Mouse (Mus musculus): Measurements from ENCODE around the gene Anxa9. TPM values are rescaled to one million over a fixed set of nuclear protein-coding genes. Genes with fewer than 3 reads are reported as not detected.
"Not testable (repeated sequence)": the region's sequence is repeated elsewhere in the genome, so short reads cannot be mapped to it uniquely, and the experiment has no call there.

The Anxa9 gene
- polyA plus RNA-seq (2012; fragmentation: generic; extraction: Trizol), result 1.5 TPM

DNA sequence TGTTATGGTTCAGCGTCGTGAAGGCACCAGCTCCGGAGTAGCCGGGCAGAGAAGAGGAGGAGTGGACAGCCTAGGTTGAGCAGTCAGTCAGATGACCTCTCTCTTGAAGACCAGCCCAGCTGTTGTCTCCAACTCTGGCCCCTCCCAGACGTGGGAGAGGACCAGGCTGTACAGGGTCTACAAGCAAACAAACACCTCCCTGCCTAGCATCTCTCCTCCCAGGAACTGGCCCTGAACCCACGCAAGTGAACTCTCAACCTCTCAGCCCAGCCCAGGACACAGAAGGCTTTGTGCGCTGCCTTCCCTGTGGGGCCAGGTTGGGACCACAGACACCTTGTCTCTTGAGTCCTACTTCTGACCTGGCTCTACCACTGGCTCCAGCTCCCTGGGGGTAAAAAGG, at the start of gene Anxa9:
TSS of gene Anxa9 (minus strand) at position 77 of the 400 bp plus-strand sequence.
- TF ChIP-seq MYOG (IDR thresholded peaks at IDR 0.05; ENCODE audit: control insufficient read depth in 1 of 3, insufficient read depth in 1 of 3, insufficient read length in 2 of 3, low read depth in 2 of 3), result peak in 1 of 3 experiments; percentile 27
- TF ChIP-seq REST (IDR thresholded peaks at IDR 0.05; ENCODE audit: insufficient read depth, insufficient read length), result no peak
- no peak within 1 kb of the TSS for H3ac ChIP-seq (ENCODE audit: control insufficient read depth, insufficient read length)
- no peaks in the 10 kb centered on the region for H3K79me2 ChIP-seq (ENCODE audit: control insufficient read depth, insufficient read depth)
- no peaks in the 10 kb centered on the region for H3K27me3 ChIP-seq (ENCODE audit: control insufficient read depth, insufficient read depth, insufficient read length)
- H3K36me3 ChIP-seq (ENCODE audit: control insufficient read depth, insufficient read depth), result no peaks in the 10 kb centered on the region
- no peak within 1 kb of the TSS for H3K4me2 ChIP-seq (ENCODE audit: low read depth)
- H3K4me3 ChIP-seq, result no peak within 1 kb of the TSS

- Histone ChIP-seq H3K79me2 (ENCODE audit: control insufficient read depth, insufficient read depth) (peaks cover 14% of the 10 kb centered on the region), H3K4me3 (peak overlapping the region; percentile 33), H3K4me2 (ENCODE audit: low read depth) (peak overlapping the region; percentile 30), H3K36me3 (ENCODE audit: control insufficient read depth, insufficient read depth) (peaks cover 10% of the 10 kb centered on the region)
- H3K27me3 ChIP-seq (ENCODE audit: control insufficient read depth, insufficient read depth, insufficient read length); H3ac ChIP-seq (ENCODE audit: control insufficient read depth, insufficient read length): not testable (repeated sequence)
Measured at GRCm38 (mm10) chr3:95355911-95356544, 49.1 kb upstream of the Anxa9 start.

DNA sequence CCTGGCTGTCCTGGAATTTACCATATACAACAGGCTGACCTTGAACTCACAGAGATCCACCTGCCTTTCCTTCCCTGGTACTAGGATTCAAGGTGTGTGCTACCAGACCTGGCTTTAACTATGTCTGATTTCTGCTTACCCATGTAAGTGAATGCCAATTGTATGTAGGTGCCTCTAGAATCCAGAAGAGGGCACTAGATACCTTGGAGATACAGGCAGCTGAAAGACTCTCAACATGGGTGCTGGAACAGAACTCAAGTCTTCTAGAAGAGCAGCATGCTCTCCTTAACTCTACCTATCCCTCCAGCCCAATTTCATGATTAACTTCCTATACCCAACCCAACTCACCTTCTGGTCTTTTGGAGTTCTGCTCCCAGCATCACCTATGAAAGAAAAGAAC, 42.5 kb upstream of the Anxa9 start:
- Histone ChIP-seq H3K4me2 (ENCODE audit: low read depth) (no peak overlapping the region), H3ac (ENCODE audit: control insufficient read depth, insufficient read length) (no peak overlapping the region), H3K27me3 (ENCODE audit: control insufficient read depth, insufficient read depth, insufficient read length) (no peaks in the 10 kb centered on the region), H3K79me2 (ENCODE audit: control insufficient read depth, insufficient read depth) (peaks cover 5% of the 10 kb centered on the region), H3K36me3 (ENCODE audit: control insufficient read depth, insufficient read depth) (peaks cover 62% of the 10 kb centered on the region), H3K4me3 (no peak overlapping the region)
- TF ChIP-seq TCF3 (IDR thresholded peaks at IDR 0.05; ENCODE audit: insufficient read length, low read depth) (no peak), CEBPB (IDR thresholded peaks at IDR 0.05; ENCODE audit: insufficient read depth, poor library complexity, severe bottlenecking) (no peak), REST (IDR thresholded peaks at IDR 0.05; ENCODE audit: insufficient read depth, insufficient read length) (no peak), MYOG (IDR thresholded peaks at IDR 0.05; ENCODE audit: control insufficient read depth in 1 of 3, insufficient read depth in 1 of 3, insufficient read length in 2 of 3, low read depth in 2 of 3) (no peak), MAX (IDR thresholded peaks at IDR 0.05; ENCODE audit: low read depth) (no peak), SRF (IDR thresholded peaks at IDR 0.05; ENCODE audit: control insufficient read depth, insufficient read length, low read depth) (no peak), TCF12 (IDR thresholded peaks at IDR 0.05; ENCODE audit: insufficient read depth, poor library complexity, severe bottlenecking) (no peak), POLR2A (IDR thresholded peaks at IDR 0.05; ENCODE audit: insufficient read length, low read depth) (no peak)

GRCm38 (mm10) chr3:95348343-95348742, 41.4 kb upstream of the Anxa9 start:
- H3K4me2 ChIP-seq (ENCODE audit: low read depth); H3K27me3 ChIP-seq (ENCODE audit: control insufficient read depth, insufficient read depth, insufficient read length); H3K4me3 ChIP-seq; H3K79me2 ChIP-seq (ENCODE audit: control insufficient read depth, insufficient read depth); H3ac ChIP-seq (ENCODE audit: control insufficient read depth, insufficient read length): not testable (repeated sequence)
- peaks cover 66% of the 10 kb centered on the region for H3K36me3 ChIP-seq (ENCODE audit: control insufficient read depth, insufficient read depth)

GRCm38 (mm10) chr3:95346454-95346853, 39.5 kb upstream of the Anxa9 start:
- H3K79me2 ChIP-seq (ENCODE audit: control insufficient read depth, insufficient read depth), result no peaks in the 10 kb centered on the region
- TF ChIP-seq USF1 (IDR thresholded peaks at IDR 0.05; ENCODE audit: low read depth), result no peak
- no peak for TF ChIP-seq TCF12 (IDR thresholded peaks at IDR 0.05; ENCODE audit: insufficient read depth, poor library complexity, severe bottlenecking)
- TF ChIP-seq TCF3 (IDR thresholded peaks at IDR 0.05; ENCODE audit: insufficient read length, low read depth), result no peak
- no peak for TF ChIP-seq MAX (IDR thresholded peaks at IDR 0.05; ENCODE audit: low read depth)
- TF ChIP-seq E2F4 (IDR thresholded peaks at IDR 0.05; ENCODE audit: insufficient read depth), result no peak
- no peak for TF ChIP-seq REST (IDR thresholded peaks at IDR 0.05; ENCODE audit: insufficient read depth, insufficient read length)
- TF ChIP-seq MYOG (IDR thresholded peaks at IDR 0.05; ENCODE audit: control insufficient read depth in 1 of 3, insufficient read depth in 1 of 3, insufficient read length in 2 of 3, low read depth in 2 of 3), result no peak
- no peak for TF ChIP-seq SRF (IDR thresholded peaks at IDR 0.05; ENCODE audit: control insufficient read depth, insufficient read length, low read depth)
- TF ChIP-seq CEBPB (IDR thresholded peaks at IDR 0.05; ENCODE audit: insufficient read depth, poor library complexity, severe bottlenecking), result no peak
- no peaks in the 10 kb centered on the region for H3K27me3 ChIP-seq (ENCODE audit: control insufficient read depth, insufficient read depth, insufficient read length)
- H3K4me2 ChIP-seq (ENCODE audit: low read depth), result no peak overlapping the region
- H3ac ChIP-seq (ENCODE audit: control insufficient read depth, insufficient read length), result no peak overlapping the region
- no peak overlapping the region for H3K4me3 ChIP-seq
- peaks cover 69% of the 10 kb centered on the region for H3K36me3 ChIP-seq (ENCODE audit: control insufficient read depth, insufficient read depth)

- H3K27me3 ChIP-seq (ENCODE audit: control insufficient read depth, insufficient read depth, insufficient read length); H3K79me2 ChIP-seq (ENCODE audit: control insufficient read depth, insufficient read depth); H3K4me3 ChIP-seq; H3ac ChIP-seq (ENCODE audit: control insufficient read depth, insufficient read length); H3K4me2 ChIP-seq (ENCODE audit: low read depth): not testable (repeated sequence)
- H3K36me3 ChIP-seq (ENCODE audit: control insufficient read depth, insufficient read depth), result peaks cover 78% of the 10 kb centered on the region
Measured at GRCm38 (mm10) chr3:95343356-95344000, 36.5 kb upstream of the Anxa9 start.

Data from myocyte (in vitro differentiated cells).